Mouse (Mus musculus) forebrain, embryonic 11.5 days (tissue): ENCODE measurements around the gene Mrc2. TPM values are rescaled to one million over a fixed set of nuclear protein-coding genes. Genes with fewer than 3 reads are reported as not detected.

ENCODE experiments used
- ATAC-seq: fragments of 200-750 bp; cut with Nextera tagmentation; replicated peaks from 2 replicates; pipeline ENCODE4 v1.8.0; 2017; ENCODE audit warnings: moderate TSS enrichment; ENCODE audit not compliant: low FRiP score
- DNase-seq: peaks from one replicate; pipeline ENCODE4 v3.0.0-alpha.2; 2017; ENCODE audit warnings: low spot score
- H3K27ac ChIP-seq: fragments of 300-500 bp; sonication (generic); 2 replicates; pipeline ENCODE4 v1.5.1; 2014; ENCODE audit warnings: low read depth, low read length
- H3K27me3 ChIP-seq: fragments of 300-500 bp; sonication (generic); 2 replicates; pipeline ENCODE4 v1.6.1; 2014; ENCODE audit warnings: mild to moderate bottlenecking, low read length, mixed read lengths; ENCODE audit not compliant: control insufficient read depth, insufficient read depth
- H3K36me3 ChIP-seq: fragments of 300-500 bp; sonication (generic); 2 replicates; pipeline ENCODE4 v1.6.1; 2014; ENCODE audit warnings: mild to moderate bottlenecking, low read length, moderate library complexity, mixed read lengths; ENCODE audit not compliant: control insufficient read depth, insufficient read depth
- H3K4me1 ChIP-seq: fragments of 300-500 bp; sonication (generic); replicated peaks from 2 replicates; pipeline ENCODE4 v1.6.1; 2014; ENCODE audit warnings: low read length, mixed read lengths; ENCODE audit not compliant: control insufficient read depth, insufficient read depth
- H3K4me2 ChIP-seq: fragments of 300-500 bp; sonication (generic); 2 replicates; pipeline ENCODE4 v1.6.1; 2014; ENCODE audit warnings: low read depth, mild to moderate bottlenecking, low read length, moderate library complexity, mixed read lengths; ENCODE audit not compliant: severe bottlenecking
- H3K4me3 ChIP-seq: fragments of 300-500 bp; sonication (generic); 2 replicates; pipeline ENCODE4 v1.5.1; 2014; ENCODE audit warnings: low read depth, low read length
- H3K9ac ChIP-seq: fragments of 300-500 bp; sonication (generic); 2 replicates; pipeline ENCODE4 v1.6.1; 2014; ENCODE audit warnings: low read length
- H3K9me3 ChIP-seq: fragments of 300-500 bp; sonication (generic); 2 replicates; pipeline ENCODE4 v1.6.1; 2016; ENCODE audit warnings: low read length, mixed read lengths; ENCODE audit not compliant: control insufficient read depth
- WGBS: fragments of 180-500 bp; shearing (Covaris S2); extraction: QIAGEN DNeasy Blood & Tissue Kit; methylation state at CpG from one replicate; pipeline ENCODE4 v1.1.7; 2014; 5-methylcytosine and 5-hydroxymethylcytosine counted together
- polyA plus RNA-seq: library from polyadenylated mRNA; unstranded; fragments of >200 nt; fragmentation: Nextera tagmentation; extraction: Ambion mirVana; gene quantifications from 2 replicates; pipeline ENCODE4 v1.2.1, GENCODE M21; 2014

Mrc2 gene
- polyA plus RNA-seq, 1 experiment from 2014 or later, result 11.4 TPM

DNA sequence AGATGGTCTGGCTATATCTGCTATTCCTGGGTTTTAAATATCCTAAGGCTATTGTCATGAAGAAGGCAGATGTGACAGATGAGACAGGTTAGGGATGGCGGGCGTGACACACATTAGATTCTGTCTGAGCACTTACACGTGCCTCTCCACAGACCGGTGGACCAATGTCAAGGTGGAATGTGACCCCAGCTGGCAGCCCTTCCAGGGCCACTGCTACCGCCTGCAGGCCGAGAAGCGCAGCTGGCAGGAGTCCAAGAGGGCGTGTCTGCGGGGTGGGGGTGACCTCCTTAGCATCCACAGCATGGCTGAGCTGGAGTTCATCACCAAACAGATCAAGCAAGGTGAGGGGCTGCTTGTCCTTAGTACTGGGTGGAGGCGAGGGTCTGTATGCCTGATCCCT is 39.3 kb downstream of the Mrc2 start:
- no peak overlapping the region for H3K9ac ChIP-seq
- H3K27me3 ChIP-seq, result no peaks in the 10 kb centered on the region
- no peaks in the 10 kb centered on the region for H3K9me3 ChIP-seq
- no peak overlapping the region for H3K4me2 ChIP-seq
- H3K27ac ChIP-seq, result no peak overlapping the region
- DNase-seq (peak; percentile 69), ATAC-seq (no peak)
- H3K4me3 ChIP-seq, result no peak overlapping the region
- H3K4me1 ChIP-seq, result 0 out of 2 replicates have a peak, but pooled peaks cover 2% of the 10 kb centered on the region
- 60% methylated on average over 10 of the region's 10 CpGs for WGBS
- H3K36me3 ChIP-seq, result no peaks in the 10 kb centered on the region

DNA sequence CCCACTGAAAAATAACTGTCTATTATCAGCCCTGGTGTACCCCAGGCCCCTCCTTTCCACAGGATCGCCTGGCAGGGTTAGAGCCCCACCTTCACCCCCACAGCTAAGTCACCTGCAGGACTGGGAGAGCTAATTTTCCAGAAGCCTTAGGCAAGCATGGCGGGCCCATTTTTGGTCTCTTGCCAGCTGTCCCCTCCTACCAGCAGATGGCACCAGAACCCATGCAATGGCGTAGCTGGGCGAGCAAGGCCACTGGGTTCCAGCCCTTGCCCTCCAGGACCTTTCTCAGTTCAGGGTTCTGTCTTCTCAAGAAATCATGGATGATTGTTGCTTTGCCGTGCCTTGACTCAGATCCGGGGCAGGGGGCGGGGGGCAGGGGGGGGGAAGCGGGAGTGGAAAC is 40.0 kb downstream of the Mrc2 start:
- Histone ChIP-seq H3K9ac (no peak overlapping the region), H3K4me1 (0 out of 2 replicates have a peak, but pooled peaks cover 2% of the 10 kb centered on the region), H3K36me3 (no peaks in the 10 kb centered on the region), H3K27ac (no peak overlapping the region), H3K9me3 (no peaks in the 10 kb centered on the region), H3K4me3 (no peak overlapping the region), H3K27me3 (no peaks in the 10 kb centered on the region), H3K4me2 (no peak overlapping the region)
- ATAC-seq, result no peak
- 73% methylated on average over 6 of the region's 8 CpGs for WGBS
- DNase-seq, result peak; percentile 74

DNA sequence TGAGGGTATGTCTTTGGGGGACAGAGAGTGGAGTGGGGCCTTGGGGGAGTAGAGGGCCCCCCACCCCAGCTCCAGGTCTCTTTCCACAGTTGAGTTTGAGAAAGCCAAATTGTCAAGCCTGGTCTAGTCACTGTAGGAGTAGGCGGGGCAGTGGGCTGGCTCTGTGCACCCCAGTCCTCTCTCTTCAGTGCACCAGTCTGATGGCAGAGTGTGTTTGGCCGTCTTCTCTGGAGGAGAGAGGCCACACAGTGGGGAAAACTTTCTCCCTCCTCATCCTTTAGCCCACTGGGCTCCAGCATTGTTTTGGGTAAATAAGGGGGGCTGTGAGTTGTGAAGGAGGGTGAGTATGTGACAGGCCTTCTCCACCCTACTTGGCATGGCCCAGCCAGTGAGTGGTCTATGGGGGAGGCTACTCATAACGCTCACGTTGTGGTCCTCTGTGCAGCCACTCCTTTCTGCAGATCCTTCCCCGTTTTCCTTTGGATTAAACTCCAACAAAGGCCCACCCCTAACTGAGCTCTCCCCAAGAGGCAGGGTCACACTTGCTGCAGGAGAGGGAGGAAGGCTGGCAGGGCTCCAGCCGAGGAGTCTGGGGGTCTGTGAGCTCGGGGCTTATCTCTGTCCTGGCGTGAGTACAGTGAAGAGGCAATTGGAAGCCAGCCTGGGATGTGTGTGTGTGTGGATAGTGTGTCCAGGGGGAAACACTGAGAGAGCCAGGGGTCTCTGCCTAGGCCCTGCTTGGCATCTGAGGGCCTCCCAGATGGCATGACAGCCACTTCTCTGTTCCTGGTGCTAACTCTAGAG is 41.6 kb downstream of the Mrc2 start:
- DNase-seq, result no peak
- Histone ChIP-seq H3K27ac (no peak overlapping the region), H3K9ac (no peak overlapping the region), H3K9me3 (no peaks in the 10 kb centered on the region), H3K36me3 (no peaks in the 10 kb centered on the region), H3K4me3 (no peak overlapping the region), H3K4me2 (no peak overlapping the region), H3K4me1 (0 out of 2 replicates have a peak, but pooled peaks cover 2% of the 10 kb centered on the region), H3K27me3 (no peaks in the 10 kb centered on the region)
- ATAC-seq, result no peak
- 62% methylated on average over 8 of the region's 8 CpGs for WGBS

DNA sequence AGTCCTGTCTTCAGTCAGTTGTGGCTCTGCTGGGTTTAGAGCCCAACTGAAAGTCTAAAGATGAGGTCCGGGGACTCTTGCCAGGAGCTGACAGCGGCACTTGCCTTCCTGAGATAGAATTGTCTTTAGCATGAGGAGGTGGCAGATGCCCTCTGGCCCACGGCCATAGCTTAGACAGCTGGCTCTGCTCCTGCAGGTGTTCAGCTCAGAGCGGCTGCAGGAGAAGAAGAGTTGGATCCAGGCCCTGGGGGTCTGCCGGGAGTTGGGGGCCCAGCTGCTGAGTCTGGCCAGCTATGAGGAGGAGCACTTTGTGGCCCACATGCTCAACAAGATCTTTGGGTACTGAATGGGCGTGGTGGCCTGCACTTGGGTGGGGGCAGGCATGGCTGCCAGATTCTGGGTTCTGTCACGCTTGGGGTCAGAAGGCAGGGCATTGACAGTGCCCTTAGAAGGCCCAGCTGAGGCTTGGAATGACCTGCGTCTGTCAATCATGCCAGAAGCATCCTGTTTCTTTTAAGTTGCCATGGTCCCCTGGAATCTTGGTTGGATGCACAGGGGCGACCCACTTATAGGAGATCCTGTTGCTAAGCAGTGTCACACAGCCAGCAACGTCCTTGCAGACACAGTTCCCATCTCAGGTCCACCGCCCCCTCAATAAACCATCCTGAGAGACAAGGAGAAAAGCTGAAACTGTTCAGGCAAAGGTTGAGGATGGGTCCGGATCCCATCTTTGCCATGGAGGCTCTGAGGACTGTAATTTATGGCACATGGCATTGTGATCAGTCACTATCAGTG is 46.4 kb downstream of the Mrc2 start:
- Histone ChIP-seq H3K27ac (no peak overlapping the region), H3K36me3 (no peaks in the 10 kb centered on the region; the same call in 1 of the 2 replicates), H3K4me2 (no peak overlapping the region), H3K4me1 (no peaks in the 10 kb centered on the region), H3K27me3 (no peaks in the 10 kb centered on the region), H3K4me3 (no peak overlapping the region), H3K9me3 (no peaks in the 10 kb centered on the region), H3K9ac (no peak overlapping the region)
- no peak for DNase-seq
- ATAC-seq, result no peak
- WGBS, result 88% methylated on average over 12 of the region's 12 CpGs

DNA sequence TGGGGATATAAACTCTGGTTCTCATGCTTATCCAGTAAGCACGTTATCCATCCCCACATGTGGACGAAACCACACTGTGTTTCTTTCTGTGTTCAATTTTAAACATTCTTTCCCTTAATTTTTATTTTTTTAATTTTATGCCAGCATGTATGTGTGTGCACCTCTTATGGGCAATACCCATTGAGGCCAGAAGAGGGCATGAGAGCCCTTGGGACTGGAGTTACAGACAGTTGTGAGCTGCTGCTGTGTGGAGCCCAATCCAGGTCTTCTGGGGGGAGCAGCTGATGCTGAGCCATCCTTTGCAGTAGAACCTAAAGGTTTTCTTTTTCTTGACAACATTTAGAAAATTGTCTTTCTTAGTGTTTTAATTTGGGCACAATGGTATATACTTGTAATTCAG is 52.8 kb downstream of the Mrc2 start:
- Histone ChIP-seq H3K27ac (no peak overlapping the region), H3K36me3 (no peaks in the 10 kb centered on the region; the same call in 1 of the 2 replicates), H3K4me1 (0 out of 2 replicates have a peak, but pooled peaks cover 2% of the 10 kb centered on the region), H3K4me2 (no peak overlapping the region), H3K27me3 (no peaks in the 10 kb centered on the region), H3K9me3 (no peaks in the 10 kb centered on the region), H3K4me3 (no peak overlapping the region), H3K9ac (no peak overlapping the region)
- ATAC-seq (no peak), DNase-seq (no peak)
- 74% methylated on average over 2 of the region's 2 CpGs for WGBS

DNA sequence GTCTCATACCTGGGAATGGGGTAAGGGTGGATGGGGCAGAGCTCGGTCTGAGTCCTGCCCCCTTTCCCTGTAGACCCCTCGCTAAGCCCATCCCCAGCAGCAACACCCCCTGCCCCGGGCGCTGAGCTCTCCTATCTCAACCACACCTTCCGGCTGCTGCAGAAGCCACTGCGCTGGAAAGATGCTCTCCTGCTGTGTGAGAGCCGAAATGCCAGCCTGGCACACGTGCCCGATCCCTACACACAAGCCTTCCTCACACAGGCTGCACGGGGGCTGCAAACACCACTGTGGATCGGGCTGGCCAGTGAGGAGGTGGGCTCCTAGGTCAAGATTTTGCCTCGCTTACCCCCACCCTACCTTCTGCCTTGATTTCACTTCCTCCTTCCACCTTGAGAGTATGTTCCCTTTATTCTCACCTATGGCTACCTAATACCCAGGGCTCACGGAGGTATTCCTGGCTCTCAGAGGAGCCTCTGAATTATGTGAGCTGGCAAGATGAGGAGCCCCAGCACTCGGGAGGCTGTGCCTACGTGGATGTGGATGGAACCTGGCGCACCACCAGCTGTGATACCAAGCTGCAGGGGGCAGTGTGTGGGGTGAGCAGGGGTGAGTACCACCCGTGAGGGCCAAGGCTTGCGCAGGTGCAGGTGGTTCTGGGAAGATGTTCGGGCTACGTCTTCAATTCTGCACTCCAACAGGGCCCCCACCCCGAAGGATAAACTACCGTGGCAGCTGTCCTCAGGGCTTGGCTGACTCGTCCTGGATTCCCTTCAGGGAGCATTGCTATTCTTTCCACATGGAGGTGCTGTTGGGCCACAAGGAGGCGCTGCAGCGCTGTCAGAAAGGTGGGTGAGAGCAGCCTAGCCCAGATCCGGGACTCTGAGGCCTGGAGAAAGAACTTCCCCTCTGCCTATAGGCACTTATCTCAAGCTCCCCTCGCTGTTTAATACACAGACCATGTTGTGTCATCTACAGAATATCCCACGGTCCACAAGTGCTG is 55.0 kb downstream of the Mrc2 start:
- Histone ChIP-seq H3K36me3 (no peaks in the 10 kb centered on the region; the same call in 1 of the 2 replicates), H3K27ac (no peak overlapping the region)

DNA sequence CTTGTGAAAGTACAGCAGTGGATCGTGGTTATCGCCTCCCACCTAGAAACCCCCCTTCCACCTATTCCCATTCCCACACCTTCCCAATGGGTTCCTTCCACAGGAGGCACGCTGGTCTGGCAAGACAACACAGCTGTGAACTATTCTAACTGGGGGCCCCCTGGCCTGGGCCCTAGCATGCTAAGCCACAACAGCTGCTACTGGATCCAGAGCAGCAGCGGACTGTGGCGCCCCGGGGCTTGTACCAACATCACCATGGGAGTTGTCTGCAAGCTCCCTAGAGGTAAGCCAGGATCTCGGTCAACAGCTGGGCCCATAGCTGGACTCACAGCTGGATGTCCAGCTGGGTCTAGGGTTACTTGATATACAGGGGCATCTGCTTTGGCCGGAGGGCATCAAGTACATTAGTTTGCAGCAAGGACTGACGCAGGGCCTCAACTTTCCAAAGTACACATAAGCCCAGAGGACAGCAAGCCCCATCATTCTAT is 56.1 kb downstream of the Mrc2 start:
- H3K4me3 ChIP-seq, result no peak overlapping the region
- H3K9ac ChIP-seq, result no peak overlapping the region
- no peak overlapping the region for H3K27ac ChIP-seq
- H3K9me3 ChIP-seq, result no peaks in the 10 kb centered on the region
- 0 out of 2 replicates have a peak, but pooled peaks cover 2% of the 10 kb centered on the region for H3K4me1 ChIP-seq
- 92% methylated on average over 9 of the region's 9 CpGs for WGBS
- no peak for DNase-seq
- H3K4me2 ChIP-seq, result no peak overlapping the region
- H3K36me3 ChIP-seq, result no peaks in the 10 kb centered on the region; the same call in 1 of the 2 replicates
- ATAC-seq, result no peak
- no peaks in the 10 kb centered on the region for H3K27me3 ChIP-seq

More for the DNA sequence above, 55.0 kb downstream of the Mrc2 start:
- H3K27me3 ChIP-seq, result no peaks in the 10 kb centered on the region
- H3K4me2 ChIP-seq, result no peak overlapping the region; the same call in 1 of the 2 replicates
- H3K9me3 ChIP-seq, result no peaks in the 10 kb centered on the region
- ATAC-seq, result peak; percentile 38; the same call in 1 of the 2 replicates
- no peak overlapping the region for H3K4me3 ChIP-seq
- DNase-seq, result peak; percentile 89
- H3K9ac ChIP-seq, result no peak overlapping the region
- WGBS, result 66% methylated on average over 28 of the region's 28 CpGs
- 0 out of 2 replicates have a peak, but pooled peaks cover 2% of the 10 kb centered on the region for H3K4me1 ChIP-seq
